Mouse (Mus musculus) left cerebral cortex, adult 8-10 months (tissue): ENCODE measurements around the gene Icosl. TPM values are rescaled to one million over a fixed set of nuclear protein-coding genes. Genes with fewer than 3 reads are reported as not detected.
A peak's percentile ranks its signal among the peaks of the same experiment; 100 is the strongest.
"Not testable (repeated sequence)": the region's sequence is repeated elsewhere in the genome, so short reads cannot be mapped to it uniquely, and the experiment has no call there.

Experiments
- DNase-seq, 2 experiments: peaks; one replicate each; pipeline ENCODE4 v3.0.0; 2022; ENCODE audit warnings: low spot score in 2 of 2
- total RNA-seq, 4 experiments: library from RNA; stranded (reverse); gene quantifications; 2 replicates each; pipeline ENCODE4 v1.2.4; 2022

The Icosl gene
- total RNA-seq: 1 to 10 TPM; 2.5 to 4.1 (median 3.7) TPM

- DNase-seq: peak; percentile 13 to 39
These were observed at the start of gene Icosl for GRCm38 (mm10) chr10:78069101-78070011. Icosl (plus strand) TSS chr10:78069302.

- not testable (repeated sequence) for DNase-seq
These were observed 49.1 kb upstream of the Icosl start for GRCm38 (mm10) chr10:78019984-78020383.

GRCm38 (mm10) chr10:78025453-78025852, 43.6 kb upstream of the Icosl start:
- not testable (repeated sequence) for DNase-seq

- no peak for DNase-seq
These were observed 41.0 kb upstream of the Icosl start for GRCm38 (mm10) chr10:78028129-78028528.

GRCm38 (mm10) chr10:78029080-78029479, 40.0 kb upstream of the Icosl start:
- DNase-seq: no peak

GRCm38 (mm10) chr10:78031987-78032386, 37.1 kb upstream of the Icosl start:
- DNase-seq: no peak

GRCm38 (mm10) chr10:78037139-78037538, 32.0 kb upstream of the Icosl start:
- no peak for DNase-seq

- no peak for DNase-seq
These were observed 27.5 kb upstream of the Icosl start, which contains the start of gene Dnmt3l for GRCm38 (mm10) chr10:78041647-78042046. Dnmt3l (plus strand) TSS chr10:78041947.

- no peak for DNase-seq
These were observed 27.0 kb upstream of the Icosl start for GRCm38 (mm10) chr10:78042096-78042495.

GRCm38 (mm10) chr10:78042697-78043405, 26.3 kb upstream of the Icosl start:
- DNase-seq: peak in 1 of 2 experiments; percentile 21

GRCm38 (mm10) chr10:78043406-78043836, 25.7 kb upstream of the Icosl start, which contains the start of gene Aire:
Aire (minus strand) TSS chr10:78043610.
- DNase-seq: no peak

- no peak for DNase-seq
These were observed 24.6 kb upstream of the Icosl start for GRCm38 (mm10) chr10:78044531-78044930.

GRCm38 (mm10) chr10:78046388-78046787, 22.7 kb upstream of the Icosl start:
- no peak for DNase-seq

- DNase-seq: no peak
These were observed 20.9 kb upstream of the Icosl start for GRCm38 (mm10) chr10:78048061-78048730.

- no peak for DNase-seq
These were observed 19.5 kb upstream of the Icosl start for GRCm38 (mm10) chr10:78049519-78050035.

- no peak for DNase-seq
These were observed 14.2 kb upstream of the Icosl start for GRCm38 (mm10) chr10:78054633-78055565.

GRCm38 (mm10) chr10:78057056-78057455, 12.0 kb upstream of the Icosl start:
- DNase-seq: no peak

GRCm38 (mm10) chr10:78063122-78063521, 6.0 kb upstream of the Icosl start:
- no peak for DNase-seq

- DNase-seq: no peak
These were observed 1.9 kb upstream of the Icosl start for GRCm38 (mm10) chr10:78067226-78067625.

- DNase-seq: no peak
These were observed 561 bp upstream of the Icosl start for GRCm38 (mm10) chr10:78068541-78068940.
